Mouse (Mus musculus): ENCODE measurements around the gene Kpna7.
"Not testable (repeated sequence)": the region's sequence is repeated elsewhere in the genome, so short reads cannot be mapped to it uniquely, and the experiment has no call there.

Gene Kpna7

GRCm38 (mm10) chr5:145102706-145103105 lies 18.9 kb upstream of the Kpna7 start:
- DNase-seq (ENCODE audit: low spot score), result no peak

- not testable (repeated sequence) for DNase-seq (ENCODE audit: low spot score)
Observed at GRCm38 (mm10) chr5:145101451-145101850, 17.6 kb upstream of the Kpna7 start.

- DNase-seq (ENCODE audit: low spot score), result no peak
Observed at GRCm38 (mm10) chr5:145100960-145101359, 17.1 kb upstream of the Kpna7 start.

- DNase-seq (ENCODE audit: low spot score), result no peak
Observed at GRCm38 (mm10) chr5:145098340-145098821, 14.6 kb upstream of the Kpna7 start.

- DNase-seq (ENCODE audit: low spot score), result no peak
Observed at GRCm38 (mm10) chr5:145096195-145096594, 12.4 kb upstream of the Kpna7 start.

- no peak for DNase-seq (ENCODE audit: low spot score)
Observed at GRCm38 (mm10) chr5:145089878-145090277, 6.0 kb upstream of the Kpna7 start.

GRCm38 (mm10) chr5:145088186-145088585 lies 4.4 kb upstream of the Kpna7 start:
- DNase-seq (ENCODE audit: low spot score), result no peak

GRCm38 (mm10) chr5:145084822-145085221 lies 992 bp upstream of the Kpna7 start:
- no peak for DNase-seq (ENCODE audit: low spot score)

- DNase-seq (ENCODE audit: low spot score), result not testable (repeated sequence)
Observed at GRCm38 (mm10) chr5:145083201-145083600, 629 bp downstream of the Kpna7 start.

GRCm38 (mm10) chr5:145081866-145082613 lies 1.8 kb downstream of the Kpna7 start:
- peak; percentile 74 for DNase-seq (ENCODE audit: low spot score)

GRCm38 (mm10) chr5:145075081-145075480 lies 8.7 kb downstream of the Kpna7 start:
- DNase-seq (ENCODE audit: low spot score), result no peak

- DNase-seq (ENCODE audit: low spot score), result no peak
Observed at GRCm38 (mm10) chr5:145071342-145071741, 12.5 kb downstream of the Kpna7 start.

- peak; percentile 77 for DNase-seq (ENCODE audit: low spot score)
Observed at GRCm38 (mm10) chr5:145069707-145070106, 14.1 kb downstream of the Kpna7 start.

GRCm38 (mm10) chr5:145068863-145069262 lies 15.0 kb downstream of the Kpna7 start:
- no peak for DNase-seq (ENCODE audit: low spot score)

GRCm38 (mm10) chr5:145064765-145065340 lies 19.0 kb downstream of the Kpna7 start:
- no peak for DNase-seq (ENCODE audit: low spot score)

- DNase-seq (ENCODE audit: low spot score), result no peak
Observed at GRCm38 (mm10) chr5:145059524-145059923, 24.3 kb downstream of the Kpna7 start.

- no peak for DNase-seq (ENCODE audit: low spot score)
Observed at GRCm38 (mm10) chr5:145058722-145059121, 25.1 kb downstream of the Kpna7 start.

- no peak for DNase-seq (ENCODE audit: low spot score)
Observed at GRCm38 (mm10) chr5:145057907-145058306, 25.9 kb downstream of the Kpna7 start.

- DNase-seq (ENCODE audit: low spot score), result not testable (repeated sequence)
Observed at GRCm38 (mm10) chr5:145054187-145054586, 29.6 kb downstream of the Kpna7 start.

- not testable (repeated sequence) for DNase-seq (ENCODE audit: low spot score)
Observed at GRCm38 (mm10) chr5:145042690-145043089, 41.1 kb downstream of the Kpna7 start, which contains the start of gene 1700018F24Rik. 1700018F24Rik (plus strand) TSS chr5:145042990.

- no peak for DNase-seq (ENCODE audit: low spot score)
Observed at GRCm38 (mm10) chr5:145041628-145042027, 42.2 kb downstream of the Kpna7 start.

GRCm38 (mm10) chr5:145032391-145032790 lies 51.4 kb downstream of the Kpna7 start, which contains the start of gene Gm4871:
Gm4871 (minus strand) TSS chr5:145032754.
- not testable (repeated sequence) for DNase-seq (ENCODE audit: low spot score)

GRCm38 (mm10) chr5:145030476-145030875 lies 53.4 kb downstream of the Kpna7 start:
- DNase-seq (ENCODE audit: low spot score), result not testable (repeated sequence)

Measured in urinary bladder, postnatal 14 days (tissue).